Mouse (Mus musculus): Measurements from ENCODE around the gene Nkx6-1. TPM values are rescaled to one million over a fixed set of nuclear protein-coding genes. Genes with fewer than 3 reads are reported as not detected.

Gene Nkx6-1
- polyA plus RNA-seq, 1 experiment = 0.21 TPM

- TF ChIP-seq GATA1 (IDR thresholded peaks at IDR 0.05; ENCODE audit: borderline replicate concordance, low read length) (no peak), FLI1 (IDR thresholded peaks at IDR 0.05; ENCODE audit: low read length) (no peak)
- Histone ChIP-seq H3K27me3 (replicated peaks) (peaks cover 100% of the 10 kb centered on the region), H3K4me1 (peaks cover 44% of the 10 kb centered on the region), H3K9me3 (peaks cover 18% of the 10 kb centered on the region; the same call in 1 of the 2 replicates), H3K4me3 (replicated peaks) (no peak overlapping the region), H3K36me3 (replicated peaks; ENCODE audit: low read length) (no peaks in the 10 kb centered on the region)
Measured at GRCm38 (mm10) chr5:101661561-101662211, 3.1 kb downstream of the Nkx6-1 start.

- peaks cover 42% of the 10 kb centered on the region for H3K4me1 ChIP-seq
- peaks cover 17% of the 10 kb centered on the region; the same call in 1 of the 2 replicates for H3K9me3 ChIP-seq
- TF ChIP-seq FLI1 (IDR thresholded peaks at IDR 0.05; ENCODE audit: low read length) (no peak), GATA1 (IDR thresholded peaks at IDR 0.05; ENCODE audit: borderline replicate concordance, low read length) (no peak)
- H3K27me3 ChIP-seq (replicated peaks) = peaks cover 100% of the 10 kb centered on the region
- no peaks in the 10 kb centered on the region for H3K36me3 ChIP-seq (replicated peaks; ENCODE audit: low read length)
- no peak overlapping the region for H3K4me3 ChIP-seq (replicated peaks)
Measured at GRCm38 (mm10) chr5:101660666-101661065, 4.1 kb downstream of the Nkx6-1 start.

GRCm38 (mm10) chr5:101659411-101659971 is 5.3 kb downstream of the Nkx6-1 start:
- Histone ChIP-seq H3K27me3 (replicated peaks) (peaks cover 96% of the 10 kb centered on the region), H3K4me1 (peaks cover 30% of the 10 kb centered on the region), H3K9me3 (peaks cover 14% of the 10 kb centered on the region; the same call in 1 of the 2 replicates), H3K4me3 (replicated peaks) (peak overlapping the region; percentile 26), H3K36me3 (replicated peaks; ENCODE audit: low read length) (no peaks in the 10 kb centered on the region)
- TF ChIP-seq FLI1 (IDR thresholded peaks at IDR 0.05; ENCODE audit: low read length) = no peak
- TF ChIP-seq GATA1 (IDR thresholded peaks at IDR 0.05; ENCODE audit: borderline replicate concordance, low read length) = no peak

GRCm38 (mm10) chr5:101658984-101659290 is 5.9 kb downstream of the Nkx6-1 start:
- TF ChIP-seq FLI1 (IDR thresholded peaks at IDR 0.05; ENCODE audit: low read length) = no peak
- TF ChIP-seq GATA1 (IDR thresholded peaks at IDR 0.05; ENCODE audit: borderline replicate concordance, low read length) = no peak
- H3K4me3 ChIP-seq (replicated peaks) = no peak overlapping the region
- peaks cover 96% of the 10 kb centered on the region for H3K27me3 ChIP-seq (replicated peaks)
- H3K9me3 ChIP-seq = peaks cover 14% of the 10 kb centered on the region; the same call in 1 of the 2 replicates
- peaks cover 24% of the 10 kb centered on the region for H3K4me1 ChIP-seq
- no peaks in the 10 kb centered on the region for H3K36me3 ChIP-seq (replicated peaks; ENCODE audit: low read length)

GRCm38 (mm10) chr5:101658188-101658983 is 6.4 kb downstream of the Nkx6-1 start:
- Histone ChIP-seq H3K4me3 (replicated peaks) (no peak overlapping the region), H3K4me1 (peaks cover 19% of the 10 kb centered on the region), H3K36me3 (replicated peaks; ENCODE audit: low read length) (no peaks in the 10 kb centered on the region), H3K27me3 (replicated peaks) (peaks cover 96% of the 10 kb centered on the region), H3K9me3 (peaks cover 14% of the 10 kb centered on the region; the same call in 1 of the 2 replicates)
- TF ChIP-seq GATA1 (IDR thresholded peaks at IDR 0.05; ENCODE audit: borderline replicate concordance, low read length) (no peak), FLI1 (IDR thresholded peaks at IDR 0.05; ENCODE audit: low read length) (no peak)

- peaks cover 13% of the 10 kb centered on the region for H3K4me1 ChIP-seq
- peaks cover 9% of the 10 kb centered on the region; the same call in 1 of the 2 replicates for H3K9me3 ChIP-seq
- H3K36me3 ChIP-seq (replicated peaks; ENCODE audit: low read length) = no peaks in the 10 kb centered on the region
- no peak for TF ChIP-seq FLI1 (IDR thresholded peaks at IDR 0.05; ENCODE audit: low read length)
- no peak for TF ChIP-seq GATA1 (IDR thresholded peaks at IDR 0.05; ENCODE audit: borderline replicate concordance, low read length)
- H3K4me3 ChIP-seq (replicated peaks) = peak overlapping the region; percentile 42
- peaks cover 92% of the 10 kb centered on the region for H3K27me3 ChIP-seq (replicated peaks)
Measured at GRCm38 (mm10) chr5:101657698-101658097, 7.1 kb downstream of the Nkx6-1 start.

- Histone ChIP-seq H3K4me1 (peaks cover 13% of the 10 kb centered on the region), H3K27me3 (replicated peaks) (peaks cover 80% of the 10 kb centered on the region), H3K9me3 (0 out of 2 replicates have a peak, but pooled peaks cover 7% of the 10 kb centered on the region), H3K4me3 (replicated peaks) (no peak overlapping the region), H3K36me3 (replicated peaks; ENCODE audit: low read length) (no peaks in the 10 kb centered on the region)
- no peak for TF ChIP-seq FLI1 (IDR thresholded peaks at IDR 0.05; ENCODE audit: low read length)
- no peak for TF ChIP-seq GATA1 (IDR thresholded peaks at IDR 0.05; ENCODE audit: borderline replicate concordance, low read length)
Measured at GRCm38 (mm10) chr5:101656107-101656506, 8.7 kb downstream of the Nkx6-1 start.

GRCm38 (mm10) chr5:101655418-101655817 is 9.4 kb downstream of the Nkx6-1 start:
- Histone ChIP-seq H3K27me3 (replicated peaks) (peaks cover 78% of the 10 kb centered on the region), H3K36me3 (replicated peaks; ENCODE audit: low read length) (no peaks in the 10 kb centered on the region)
- TF ChIP-seq GATA1 (IDR thresholded peaks at IDR 0.05; ENCODE audit: borderline replicate concordance, low read length) (no peak), FLI1 (IDR thresholded peaks at IDR 0.05; ENCODE audit: low read length) (no peak)

GRCm38 (mm10) chr5:101647726-101648686 is 16.8 kb downstream of the Nkx6-1 start:
- H3K27me3 ChIP-seq (replicated peaks) = peaks cover 50% of the 10 kb centered on the region

More at GRCm38 (mm10) chr5:101655418-101655817, 9.4 kb downstream of the Nkx6-1 start:
- Histone ChIP-seq H3K4me1 (peaks cover 13% of the 10 kb centered on the region), H3K9me3 (0 out of 2 replicates have a peak, but pooled peaks cover 9% of the 10 kb centered on the region), H3K4me3 (replicated peaks) (no peak overlapping the region)

More at GRCm38 (mm10) chr5:101647726-101648686, 16.8 kb downstream of the Nkx6-1 start:
- H3K36me3 ChIP-seq (replicated peaks; ENCODE audit: low read length) = no peaks in the 10 kb centered on the region
- TF ChIP-seq FLI1 (IDR thresholded peaks at IDR 0.05; ENCODE audit: low read length) (no peak), GATA1 (IDR thresholded peaks at IDR 0.05; ENCODE audit: borderline replicate concordance, low read length) (no peak)
- H3K4me3 ChIP-seq (replicated peaks) = peak overlapping the region; percentile 28
- peaks cover 22% of the 10 kb centered on the region for H3K9me3 ChIP-seq
- peaks cover 7% of the 10 kb centered on the region; the same call in 1 of the 2 replicates for H3K4me1 ChIP-seq
